Mouse (Mus musculus) frontal cortex, adult 2 months (tissue): Measurements from ENCODE around the gene Gcnt7. TPM values are rescaled to one million over a fixed set of nuclear protein-coding genes. Genes with fewer than 3 reads are reported as not detected.

ENCODE experiments used
- DNase-seq, 2 experiments: peaks; one replicate each; pipeline ENCODE4 v3.0.0; 2022; ENCODE audit warnings: low spot score in 1 of 2; ENCODE audit errors: extremely low spot score in 1 of 2
- polyA plus RNA-seq: library from polyadenylated mRNA; depleted of rRNA; stranded (reverse); fragments of >200 nt; gene quantifications from 2 replicates; pipeline ENCODE4 v1.2.3, GENCODE M21; 2012; rRNA removed

Gene Gcnt7
- 0.04 TPM in 1 of 2 replicates, not detected in the other for polyA plus RNA-seq

DNA sequence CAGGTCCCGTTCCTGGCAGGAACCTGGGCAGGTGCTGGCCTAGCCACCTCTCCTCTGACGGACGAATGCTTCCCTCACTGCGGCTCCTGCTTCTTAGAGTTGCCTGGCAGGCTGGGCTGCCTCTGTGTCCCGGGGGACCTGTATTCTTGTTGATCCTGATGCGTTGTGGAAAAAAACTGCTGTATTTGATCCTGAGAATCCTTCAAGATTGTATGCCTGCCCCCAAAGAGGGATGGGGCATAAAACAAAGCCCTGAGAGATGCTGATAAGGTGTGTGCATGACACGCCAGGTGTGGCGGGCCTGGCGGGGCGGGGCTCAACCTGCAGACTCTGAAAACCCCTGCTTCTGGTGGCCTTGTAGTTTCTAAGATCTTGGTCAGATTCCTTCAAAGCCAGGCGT is at the start of gene Gcnt7:
Gcnt7 (minus strand) TSS at position 101 of the 400 bp plus-strand sequence.
- DNase-seq = no peak

DNA sequence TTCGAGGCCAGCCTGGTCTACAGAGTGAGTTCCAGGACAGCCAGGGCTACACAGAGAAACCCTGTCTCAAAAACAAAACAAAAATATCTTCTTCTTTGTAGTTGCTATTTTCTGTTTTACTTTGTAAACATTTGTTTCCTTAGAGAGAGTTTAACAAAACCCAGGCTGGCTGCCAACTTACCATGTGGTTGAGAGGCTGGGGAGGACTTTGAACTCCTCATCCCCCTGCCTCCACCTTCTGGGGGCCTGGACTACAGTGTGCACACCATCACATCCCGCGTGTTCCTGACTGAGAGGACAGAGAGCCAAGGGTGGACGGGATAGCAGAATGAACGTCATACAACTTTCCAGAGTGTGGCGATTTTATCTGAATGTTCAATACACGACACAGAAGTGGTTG is 47.7 kb upstream of the Gcnt7 start:
- DNase-seq = no peak

DNA sequence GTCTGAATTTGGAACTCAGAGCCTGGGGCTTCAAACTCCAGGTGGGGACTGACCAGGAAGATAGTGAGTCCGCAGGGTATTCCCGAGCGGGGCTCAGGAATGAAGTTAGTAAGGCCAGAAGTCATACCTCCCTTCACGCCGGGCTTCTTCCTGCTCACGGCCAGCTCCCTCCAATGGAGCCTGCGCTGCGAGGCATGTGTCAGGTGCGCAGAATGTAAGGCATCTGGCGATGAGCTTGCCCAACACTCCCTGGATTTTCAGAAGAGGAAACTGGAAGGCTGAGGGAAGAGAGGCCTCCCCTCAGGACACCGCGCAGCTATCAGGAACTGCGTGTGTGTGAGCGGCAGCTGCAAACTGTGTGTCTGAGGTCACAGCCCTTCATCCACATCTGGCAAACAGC is 43.8 kb upstream of the Gcnt7 start:
- no peak for DNase-seq

DNA sequence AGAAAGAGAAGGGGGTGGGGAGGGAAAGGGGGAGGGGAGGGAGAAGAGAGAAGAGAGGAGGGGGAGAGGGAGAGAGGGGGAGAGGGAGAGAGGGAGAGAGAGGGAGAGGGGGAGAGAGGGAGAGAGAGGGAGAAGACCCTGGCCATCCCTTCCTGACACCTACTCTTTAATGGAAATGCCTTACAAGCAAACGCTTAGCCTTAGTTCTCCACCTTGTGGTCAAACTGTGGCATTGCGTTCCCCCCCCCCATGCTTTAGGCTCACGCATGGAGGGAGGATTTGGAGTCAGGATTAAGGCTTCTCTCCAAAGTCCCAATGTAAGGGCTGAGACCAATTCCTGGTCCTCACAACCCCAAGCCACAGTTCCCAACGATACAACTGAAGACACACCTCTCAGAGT is 42.9 kb upstream of the Gcnt7 start:
- peak in 1 of 2 experiments; percentile 23 for DNase-seq

GRCm38 (mm10) chr2:172500752-172501316 is 42.4 kb upstream of the Gcnt7 start:
- DNase-seq = no peak

DNA sequence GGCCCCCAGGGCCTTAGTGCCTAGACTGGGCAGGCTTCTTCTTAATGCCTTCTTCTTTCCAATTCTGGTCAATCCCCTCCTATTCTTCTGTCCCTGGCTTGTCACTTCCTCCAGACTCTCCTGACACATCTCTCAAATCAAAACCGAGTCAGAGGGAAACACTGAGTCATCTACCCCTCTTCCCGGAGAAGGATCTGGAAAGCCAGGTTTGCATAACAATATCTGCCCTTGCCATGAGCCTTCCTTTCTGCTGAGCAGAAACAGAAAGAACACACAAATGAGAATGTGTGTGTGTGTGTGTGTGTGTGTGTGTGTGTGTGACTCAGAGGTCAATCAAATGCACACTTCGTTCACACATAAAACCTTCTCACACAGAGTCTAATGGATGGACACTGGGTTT is 40.4 kb upstream of the Gcnt7 start:
- peak in 1 of 2 experiments; percentile 35 for DNase-seq

DNA sequence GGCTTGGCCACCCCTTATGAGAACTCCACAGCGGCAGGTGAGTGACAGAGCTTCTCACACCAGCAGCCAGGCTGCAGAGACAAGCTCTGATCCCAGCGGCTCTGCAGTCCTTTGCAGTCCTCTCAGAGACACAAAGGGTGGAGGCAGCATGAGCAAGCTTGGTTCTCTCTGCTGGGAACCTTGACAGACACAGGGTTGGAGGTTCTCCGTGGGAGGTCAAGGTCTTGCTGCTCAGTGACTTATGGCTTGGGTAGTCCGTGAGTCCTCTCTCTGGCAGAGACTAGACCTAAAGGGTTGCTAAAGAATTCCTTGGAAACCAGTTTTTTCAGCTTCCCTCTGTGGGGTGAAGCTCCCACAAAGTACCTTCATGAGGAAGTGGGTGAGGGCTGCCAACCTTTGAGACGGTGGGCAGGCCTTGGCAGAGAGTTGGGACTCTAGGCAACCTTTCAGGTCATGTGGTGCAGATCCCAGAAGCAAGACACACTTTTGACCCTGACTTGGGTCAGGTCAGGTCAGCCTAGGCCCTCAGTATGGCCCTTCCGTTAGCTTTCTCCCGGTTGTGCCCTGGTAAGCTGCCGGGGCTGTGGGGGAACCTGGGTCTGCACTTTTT is 38.4 kb upstream of the Gcnt7 start:
- no peak for DNase-seq

DNA sequence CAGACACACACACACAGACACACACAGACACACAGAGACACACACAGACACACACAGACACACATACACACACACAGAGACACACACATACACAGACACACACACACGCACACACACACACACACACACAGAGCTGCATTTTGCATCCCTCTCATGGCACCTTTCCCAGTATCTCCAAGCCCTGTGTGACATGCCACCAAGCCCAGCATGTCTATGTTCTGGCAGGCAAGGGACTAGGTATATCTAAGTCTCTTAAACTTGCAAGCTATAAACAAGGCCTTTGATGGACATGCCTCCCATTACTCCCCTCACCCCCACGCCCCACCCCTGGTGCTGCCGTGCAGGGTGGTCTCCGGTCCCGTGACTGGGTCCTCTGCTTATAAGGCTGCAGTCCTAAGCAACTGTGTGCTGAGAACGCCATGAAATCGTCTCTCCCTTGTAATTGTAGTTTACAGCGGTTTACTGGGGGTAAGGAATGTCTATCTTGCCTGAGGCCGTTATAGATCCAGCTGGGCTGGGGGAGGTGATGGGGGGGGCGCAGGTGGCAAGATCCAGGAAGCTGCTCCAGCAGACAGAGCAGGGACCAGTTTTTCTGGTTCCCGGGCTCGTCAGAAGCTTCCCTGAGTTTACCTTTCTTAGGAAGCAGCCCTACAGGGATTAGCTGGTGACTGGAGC is 26.4 kb upstream of the Gcnt7 start:
- no peak for DNase-seq

- no peak for DNase-seq
Observed at GRCm38 (mm10) chr2:172483766-172484413, 25.5 kb upstream of the Gcnt7 start.

DNA sequence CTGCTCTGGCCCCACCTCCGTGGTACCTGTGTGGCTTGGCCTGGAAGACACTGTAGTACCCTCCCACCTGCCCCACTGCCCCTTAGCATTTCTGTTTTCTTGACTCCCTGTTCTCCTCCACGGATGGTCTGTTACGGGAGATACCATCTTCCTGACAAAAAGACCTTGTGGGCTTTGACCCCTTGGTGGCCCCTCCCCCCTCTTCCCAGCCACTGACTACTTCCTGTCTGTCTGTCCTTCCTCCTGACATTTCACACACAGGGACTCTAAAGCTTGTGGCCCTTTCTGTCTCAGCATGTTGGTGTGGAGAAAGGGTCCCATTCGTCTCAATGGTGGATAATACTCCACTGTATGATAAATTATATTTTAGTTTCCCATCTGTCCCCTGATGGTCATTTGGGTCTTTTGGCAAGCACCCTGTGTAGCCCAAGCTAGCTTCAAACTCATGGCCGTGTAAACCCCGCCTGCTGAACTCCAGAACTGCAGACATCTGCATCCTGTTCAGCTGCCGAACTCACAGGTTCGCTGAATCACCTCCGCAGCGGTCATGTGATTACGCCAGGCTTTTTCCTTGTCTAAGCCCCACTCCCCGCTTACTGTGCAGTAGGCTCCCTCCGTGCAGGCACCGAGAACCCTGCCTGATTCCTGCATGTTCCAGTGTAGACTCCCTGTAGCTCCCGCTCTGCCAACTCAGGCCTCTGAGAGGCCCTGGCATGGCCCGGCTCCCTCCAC is 23.4 kb upstream of the Gcnt7 start:
- DNase-seq = no peak

GRCm38 (mm10) chr2:172480296-172480695 is 21.9 kb upstream of the Gcnt7 start:
- no peak for DNase-seq

GRCm38 (mm10) chr2:172477860-172478259 is 19.5 kb upstream of the Gcnt7 start:
- DNase-seq = peak in 1 of 2 experiments; percentile 79

DNA sequence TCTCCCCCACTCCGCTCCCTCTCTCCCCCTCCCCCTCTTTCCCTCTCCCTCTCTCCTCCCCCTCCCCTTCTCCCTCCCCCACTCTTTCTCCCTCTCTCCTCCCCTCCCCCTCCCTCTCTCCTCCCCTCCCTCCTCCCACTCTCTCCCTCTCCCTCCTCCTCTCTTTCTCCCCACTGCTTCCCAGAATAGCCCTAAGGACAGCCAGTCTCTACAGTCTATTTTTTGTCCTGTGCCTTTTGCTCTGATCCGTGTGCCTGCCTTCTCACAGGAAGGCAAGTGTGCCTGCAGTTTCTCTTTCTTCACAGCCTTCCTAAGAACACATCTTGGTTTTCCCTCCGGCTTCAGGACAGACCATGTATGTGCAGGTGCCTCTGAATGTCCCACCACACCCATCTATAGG is 19.0 kb upstream of the Gcnt7 start:
- no peak for DNase-seq

- no peak for DNase-seq
Observed at GRCm38 (mm10) chr2:172476707-172477260, 18.4 kb upstream of the Gcnt7 start.

DNA sequence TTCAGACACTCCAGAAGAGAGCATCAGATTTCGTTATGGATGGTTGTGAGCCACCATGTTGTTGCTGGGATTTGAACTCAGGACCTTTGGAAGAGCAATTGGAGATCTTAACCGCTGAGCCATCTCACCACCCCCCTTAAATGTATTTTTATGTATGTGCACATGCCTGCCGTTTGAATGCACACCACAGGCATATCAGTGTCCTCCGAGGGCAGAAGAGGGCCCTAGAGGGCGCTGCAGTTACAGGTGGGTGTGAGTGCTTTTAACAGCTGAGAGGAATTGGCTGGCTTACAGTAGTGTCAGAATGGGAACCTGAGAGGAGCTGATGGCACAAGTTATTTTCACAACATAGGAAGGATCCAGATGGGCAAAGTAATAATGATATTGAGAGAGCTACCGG is 16.6 kb upstream of the Gcnt7 start:
- no peak for DNase-seq

DNA sequence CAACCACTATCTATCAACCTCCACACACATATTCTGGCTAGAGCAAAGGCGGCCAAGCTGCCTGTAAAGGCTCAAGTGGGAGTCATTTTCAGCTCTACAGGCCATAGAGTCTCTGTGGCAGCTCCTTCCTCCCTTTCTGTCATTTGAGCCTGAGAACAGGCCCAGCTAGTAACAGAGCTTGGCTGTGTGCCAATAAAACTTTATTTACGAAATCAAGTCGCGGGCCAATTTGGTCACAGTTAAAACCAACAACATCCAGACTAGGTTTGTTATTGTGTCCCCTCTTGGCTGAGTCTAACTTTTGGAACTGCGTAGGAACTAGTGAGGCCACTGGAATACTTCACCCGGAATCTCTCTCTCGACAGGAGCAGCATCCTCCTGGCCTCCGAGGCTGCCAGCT is 15.2 kb upstream of the Gcnt7 start:
- DNase-seq = no peak

DNA sequence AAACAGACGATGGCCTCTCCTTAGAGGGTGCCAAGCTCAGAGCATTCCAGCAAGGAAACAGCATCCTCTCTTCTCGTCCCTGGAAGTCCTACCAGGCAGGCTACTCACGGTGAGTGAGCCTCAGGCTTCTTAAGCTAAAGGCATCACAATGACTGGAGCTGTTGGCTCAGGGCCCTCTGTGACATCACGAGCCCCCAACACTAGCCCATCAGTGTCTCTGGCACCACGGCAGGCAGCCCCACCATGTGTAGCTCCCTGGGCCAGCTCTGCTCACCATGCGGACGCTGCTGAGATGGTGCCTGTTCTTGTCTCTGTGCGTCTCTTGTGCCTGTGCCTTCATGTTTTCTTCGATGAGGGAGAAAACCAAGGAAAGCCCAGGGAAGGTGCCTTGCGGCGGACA is 13.9 kb upstream of the Gcnt7 start, which contains the start of gene Fam209:
Fam209 (plus strand) TSS at position 203 of the 400 bp plus-strand sequence.
- DNase-seq = no peak

- no peak for DNase-seq
Observed at GRCm38 (mm10) chr2:172468346-172468819, 10.0 kb upstream of the Gcnt7 start.

GRCm38 (mm10) chr2:172467206-172467605 is 8.8 kb upstream of the Gcnt7 start:
- no peak for DNase-seq

DNA sequence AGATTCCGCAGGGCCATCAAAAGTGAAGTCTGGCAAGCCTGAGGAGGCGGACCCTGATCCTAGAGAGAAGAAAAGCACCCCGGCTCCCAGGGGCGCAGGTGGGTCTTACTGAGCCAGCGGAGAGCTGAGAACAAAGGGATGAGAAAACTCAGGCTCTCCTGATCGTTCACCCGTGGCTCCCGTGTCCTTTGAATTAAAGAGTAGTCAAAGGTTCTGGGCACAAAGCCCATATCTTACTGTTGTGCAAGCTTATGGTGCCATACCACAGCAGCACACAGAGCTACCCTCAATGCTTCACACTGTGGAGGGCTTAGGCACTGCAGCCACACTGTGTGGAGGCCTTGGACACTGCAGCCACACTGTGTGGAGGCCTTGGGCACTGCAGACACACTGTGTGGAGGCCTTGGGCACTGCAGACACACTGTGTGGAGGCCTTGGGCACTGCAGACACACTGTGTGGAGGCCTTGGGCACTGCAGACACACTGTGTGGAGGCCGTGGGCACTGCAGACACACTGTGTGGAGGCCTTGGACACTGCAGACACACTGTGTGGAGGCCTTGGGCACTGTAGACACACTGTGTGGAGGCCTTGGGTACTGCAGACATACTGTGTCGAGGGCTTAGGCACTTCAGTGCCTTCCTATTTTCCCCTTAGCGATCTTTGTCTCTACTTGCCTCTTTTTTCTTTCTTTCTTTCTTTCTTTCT is 8.2 kb upstream of the Gcnt7 start:
- DNase-seq = no peak
